Mouse (Mus musculus) kidney, postnatal 25 days (tissue): ENCODE measurements at regions not wholly inside any gene's neighbourhood (a gene's known extent, or its start where the extent isn't known, plus 50 kb on each side); places are given as distances from the start of the nearest gene placed in this dataset.

Experiments used
- DNase-seq, 2 experiments: peaks; one replicate each; pipeline ENCODE4 v3.0.0; 2021; ENCODE audit warnings: mixed read lengths in 2 of 2

DNA sequence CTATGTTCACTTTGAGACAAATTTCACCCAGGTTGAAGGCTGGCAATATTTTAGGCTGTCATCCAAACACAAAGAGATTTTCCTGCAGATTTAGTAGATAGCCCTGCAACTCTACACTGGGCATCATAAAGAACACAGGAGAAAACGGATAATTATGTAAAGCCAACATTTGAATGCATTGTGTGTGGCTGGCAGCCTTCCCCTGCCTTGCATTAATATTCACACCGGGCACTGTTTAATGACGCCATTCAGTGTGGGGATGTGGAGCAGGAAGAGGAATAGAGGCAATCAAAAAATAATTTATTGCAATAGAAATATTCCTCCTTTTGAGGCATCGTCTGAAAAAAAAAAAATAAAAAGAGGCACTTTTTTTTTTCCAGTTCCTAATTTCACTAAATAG is 105.7 kb downstream of the Samd5 start:
- no peak for DNase-seq

DNA sequence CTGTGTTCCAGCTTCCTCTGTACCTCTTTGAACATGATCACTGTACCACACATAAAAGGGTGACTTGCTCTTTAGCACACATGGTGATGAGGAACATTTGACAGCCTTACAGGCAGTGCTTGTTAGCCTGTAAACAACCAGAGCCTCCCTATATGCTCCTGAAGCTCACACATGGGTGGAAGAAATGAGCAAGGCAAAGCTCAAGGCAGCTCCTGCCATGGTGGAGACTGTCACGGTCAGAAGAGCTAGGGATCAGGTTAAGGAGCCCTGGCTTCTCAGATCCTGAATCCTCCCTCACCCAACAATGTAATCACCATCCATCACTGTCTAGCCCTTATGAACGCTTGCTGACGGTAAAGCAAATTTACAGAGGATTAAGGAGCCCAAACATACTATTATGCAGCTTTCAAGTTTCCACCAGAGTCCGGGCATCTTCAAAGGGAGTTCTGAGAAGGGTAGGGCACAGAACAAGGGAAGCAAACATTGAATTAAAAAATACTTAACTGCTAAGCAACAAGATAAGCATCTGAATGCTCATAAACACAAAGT is 117.4 kb downstream of the Samd5 start:
- DNase-seq, result no peak

- no peak for DNase-seq
Observed at GRCm38 (mm10) chr10:9557092-9557491, 117.9 kb downstream of the Samd5 start.

DNA sequence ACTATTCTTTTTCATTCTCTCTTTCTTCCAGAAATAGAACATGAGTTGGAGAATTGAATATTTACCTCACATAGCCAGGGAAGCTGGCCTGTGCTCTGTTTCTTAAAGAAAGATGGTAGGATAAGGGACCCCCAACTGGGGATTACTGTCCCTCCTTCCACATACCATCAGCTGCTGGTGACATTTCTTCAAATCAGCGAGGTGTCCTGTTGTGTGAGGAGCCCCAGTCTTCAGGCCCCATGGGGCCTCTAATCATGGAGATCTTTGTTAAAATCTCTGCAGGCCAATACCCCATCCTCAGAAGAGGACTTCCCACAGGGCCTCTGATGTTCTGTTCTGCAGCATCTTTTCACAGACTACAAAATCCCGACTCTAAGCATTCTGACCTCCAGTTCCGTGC is 121.1 kb downstream of the Samd5 start:
- no peak for DNase-seq

GRCm38 (mm10) chr10:9549913-9550709 is 124.9 kb downstream of the Samd5 start:
- no peak for DNase-seq

- DNase-seq, result no peak
Observed at GRCm38 (mm10) chr10:9545807-9546206, 129.2 kb downstream of the Samd5 start.

GRCm38 (mm10) chr10:9544041-9544786 is 130.8 kb downstream of the Samd5 start:
- DNase-seq, result no peak

- no peak for DNase-seq
Observed at GRCm38 (mm10) chr10:9541579-9541978, 133.4 kb downstream of the Samd5 start.

DNA sequence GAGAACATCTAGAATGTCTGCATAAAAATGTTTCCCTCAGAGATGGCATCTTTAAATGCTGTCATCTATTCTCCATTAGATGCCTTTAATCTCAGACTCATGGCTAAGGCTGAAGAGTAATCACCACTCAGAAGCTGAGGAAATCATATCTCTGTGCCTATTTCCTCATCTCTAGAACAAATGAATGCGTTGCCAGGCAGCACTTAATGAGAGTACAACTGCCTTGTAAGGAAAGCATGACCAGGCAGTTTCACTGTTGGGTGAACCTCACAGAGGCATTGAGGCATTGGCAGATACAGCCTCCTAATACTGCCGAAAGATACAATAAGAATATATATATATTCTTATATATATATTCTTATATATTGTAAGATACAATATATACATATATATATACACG is 137.3 kb downstream of the Samd5 start:
- no peak for DNase-seq

DNA sequence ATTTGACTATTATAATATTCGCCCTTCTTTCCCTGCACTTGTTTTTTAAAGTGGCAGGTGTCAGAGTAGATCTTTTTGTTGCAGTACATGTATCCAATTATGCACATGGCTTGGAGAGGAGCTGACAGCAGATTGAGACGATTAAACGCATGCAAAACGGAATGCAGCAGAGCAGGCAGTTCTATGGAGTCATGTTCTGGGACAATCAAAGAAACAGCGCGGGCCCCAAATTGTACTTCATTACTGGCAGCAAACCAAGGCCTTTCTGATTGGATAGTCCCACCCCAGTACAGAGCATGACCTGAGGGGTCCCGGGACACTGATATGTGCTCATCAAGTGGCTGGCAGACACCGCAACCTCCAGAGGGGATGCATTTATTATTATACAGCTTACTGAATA is 140.5 kb downstream of the Samd5 start:
- no peak for DNase-seq

DNA sequence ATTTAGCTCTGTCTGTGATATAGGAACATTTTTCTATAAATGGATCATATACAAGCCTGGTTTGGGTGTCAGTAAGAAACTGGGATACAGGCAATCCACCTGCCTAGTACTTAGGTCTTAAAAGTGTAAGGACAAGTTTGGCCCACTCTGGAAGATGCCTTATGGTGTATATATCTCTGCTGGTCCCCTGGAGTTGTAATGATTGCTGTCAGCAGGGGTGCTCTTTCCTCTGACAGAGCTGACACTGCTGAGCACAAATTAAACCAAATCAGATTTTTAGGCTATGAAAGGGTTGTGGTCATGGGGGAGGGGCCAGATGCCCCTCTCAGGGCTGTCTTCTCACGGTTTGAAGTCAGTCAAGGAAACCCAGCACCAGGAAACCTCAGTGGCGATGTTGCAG is 141.7 kb downstream of the Samd5 start:
- DNase-seq, result no peak

GRCm38 (mm10) chr10:9531931-9532330 is 143.1 kb downstream of the Samd5 start:
- DNase-seq, result no peak

DNA sequence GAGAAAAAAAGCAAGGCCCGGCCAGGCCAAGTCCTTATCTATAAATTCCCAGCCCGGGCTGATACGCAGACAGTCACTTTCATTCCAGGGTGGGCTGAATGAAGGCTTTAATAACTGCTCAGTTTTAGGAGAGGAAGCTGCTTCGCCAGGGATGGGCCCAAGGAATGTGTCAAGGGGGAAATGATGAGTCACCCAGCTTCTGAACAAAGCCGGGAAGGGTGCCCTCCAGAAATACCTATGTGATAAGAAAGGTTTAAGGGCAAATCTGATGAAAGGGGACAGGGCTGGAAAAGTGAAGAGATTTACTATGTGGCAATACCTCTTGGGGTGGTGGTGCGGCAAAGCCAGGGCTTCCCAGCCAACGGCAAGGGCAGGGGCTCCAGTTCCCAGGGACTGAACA is 145.6 kb downstream of the Samd5 start:
- no peak for DNase-seq

DNA sequence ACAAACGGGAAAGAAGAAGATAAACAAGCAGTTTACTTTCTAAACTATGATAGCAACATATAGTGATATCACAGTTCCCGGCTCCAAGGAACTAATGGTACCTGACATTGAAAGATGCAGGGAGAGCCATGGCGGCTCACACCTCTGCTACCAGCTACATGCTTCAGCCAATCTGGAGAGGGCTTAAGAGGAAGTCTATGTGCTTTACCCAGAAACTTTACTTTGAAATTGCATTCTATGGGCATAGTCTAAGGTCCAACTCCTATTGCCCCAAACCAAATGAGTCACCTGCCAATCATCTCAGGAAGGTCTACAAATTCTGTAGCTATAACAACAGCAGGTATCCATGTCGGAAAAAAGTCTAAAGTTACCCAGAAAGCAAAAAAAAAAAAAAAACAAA is 146.9 kb downstream of the Samd5 start:
- no peak for DNase-seq

GRCm38 (mm10) chr10:9509764-9510390 is 165.1 kb downstream of the Samd5 start:
- no peak for DNase-seq

GRCm38 (mm10) chr10:9509092-9509671 is 165.8 kb downstream of the Samd5 start:
- DNase-seq, result no peak

DNA sequence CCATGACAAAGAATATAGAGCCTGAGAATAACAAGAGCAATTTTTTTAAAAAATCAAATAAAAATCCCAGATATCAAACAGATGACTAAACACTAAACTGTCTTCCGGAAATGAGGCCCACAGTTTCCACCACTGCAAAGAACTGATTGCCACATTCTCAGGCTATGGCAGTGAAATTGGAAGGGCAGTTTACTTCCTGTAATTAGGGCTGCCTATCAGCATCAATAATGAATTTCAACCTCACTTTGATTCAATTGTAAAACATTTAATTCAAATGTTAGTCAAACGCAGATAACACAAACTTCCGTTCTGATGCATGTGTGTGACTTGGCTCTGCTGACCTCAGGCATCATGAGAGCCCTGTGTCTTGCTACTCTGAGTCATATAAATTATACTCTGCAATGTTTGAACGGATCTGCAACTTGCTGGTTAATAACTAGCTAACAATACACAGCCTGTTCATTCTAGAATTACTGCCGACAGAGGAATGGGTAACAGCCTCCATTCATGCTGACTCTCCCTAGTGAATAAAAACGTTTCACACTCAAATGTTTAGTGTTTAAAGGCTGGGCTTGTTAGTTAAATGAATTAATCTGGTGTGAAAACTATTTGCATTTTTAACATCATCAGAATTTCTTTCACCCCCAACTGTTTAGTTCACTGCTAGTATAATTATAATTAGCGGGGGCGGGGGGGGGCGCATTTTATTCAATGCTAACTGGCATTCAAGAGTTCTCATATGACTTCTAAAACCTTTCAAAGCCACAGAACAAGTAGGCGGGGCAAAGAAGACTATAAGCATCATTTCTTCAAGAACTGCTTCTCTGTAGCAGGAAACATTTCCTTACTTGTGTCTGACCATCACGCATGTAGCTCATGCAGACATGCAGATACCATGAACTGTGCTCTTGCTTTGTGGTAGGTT is 171.2 kb downstream of the Samd5 start:
- DNase-seq, result no peak

GRCm38 (mm10) chr10:9498550-9498949 is 176.5 kb downstream of the Samd5 start:
- DNase-seq, result no peak

DNA sequence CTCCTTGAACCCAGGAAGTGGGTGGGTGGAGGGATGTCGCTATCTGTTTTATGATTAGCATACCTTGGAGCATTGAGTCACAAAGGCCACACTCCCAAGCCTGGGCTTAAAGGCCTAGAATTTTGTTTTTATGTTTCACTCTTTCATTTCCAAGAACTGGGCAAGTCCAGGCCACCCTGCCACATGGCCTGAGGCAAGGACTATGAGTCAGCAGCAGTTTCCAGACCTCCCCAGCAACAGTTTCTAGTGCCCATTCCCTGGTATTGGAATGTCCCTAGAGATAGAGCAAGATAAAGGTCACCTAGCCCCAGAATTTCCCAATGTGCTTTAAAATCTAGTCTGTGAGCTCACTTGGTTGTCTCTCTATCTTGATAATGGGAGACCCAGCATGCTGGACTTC is 178.0 kb downstream of the Samd5 start:
- DNase-seq, result no peak

DNA sequence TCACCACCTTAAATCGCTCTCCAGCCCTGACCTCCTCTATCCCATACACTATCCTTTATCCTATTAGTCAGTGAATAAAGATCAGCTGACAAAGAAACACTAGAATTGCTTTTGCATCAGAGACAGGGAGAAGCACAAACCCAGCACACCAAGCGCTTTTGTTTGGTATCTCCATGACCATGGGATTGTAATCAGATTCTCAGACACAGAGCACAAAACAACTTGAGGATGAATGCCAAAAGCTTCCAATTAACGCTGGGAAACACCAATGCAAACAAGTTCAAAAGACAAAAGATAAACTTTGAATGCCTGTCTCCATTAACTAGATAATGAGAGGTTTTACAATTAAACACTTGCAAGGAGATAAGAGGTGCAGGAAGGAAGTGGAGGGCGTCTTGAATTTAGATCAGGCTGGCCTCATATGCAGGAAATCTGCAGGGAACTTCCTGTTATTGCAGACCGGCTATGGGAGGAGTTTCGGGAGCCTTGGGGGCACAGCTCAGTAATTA is 179.8 kb downstream of the Samd5 start:
- no peak for DNase-seq

- no peak for DNase-seq
Observed at GRCm38 (mm10) chr10:9490416-9490815, 184.6 kb downstream of the Samd5 start.

DNA sequence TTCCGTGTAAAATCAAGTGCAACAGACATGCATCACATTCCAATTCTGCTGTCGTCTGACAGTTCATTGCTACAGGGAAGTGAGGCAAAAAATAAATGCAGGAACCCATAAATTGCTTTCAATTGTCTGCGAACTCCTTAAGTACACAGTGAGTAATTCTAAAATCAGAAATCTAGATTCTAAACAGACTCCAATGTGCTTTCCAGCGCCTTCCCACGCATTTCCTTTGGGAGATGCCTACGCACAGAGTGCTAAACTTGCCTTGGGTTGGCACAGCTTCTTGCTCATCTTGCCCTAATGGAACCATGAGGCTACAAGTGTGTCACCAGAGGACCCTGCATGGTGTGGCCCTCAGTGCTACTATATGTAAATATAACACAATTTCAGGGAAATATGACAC is 212.6 kb downstream of the Samd5 start:
- DNase-seq, result no peak
